Mouse (Mus musculus) spleen, adult 2 months (tissue): ENCODE measurements around the gene Cdca3. TPM values are rescaled to one million over a fixed set of nuclear protein-coding genes. Genes with fewer than 3 reads are reported as not detected.
"Not testable (repeated sequence)": the region's sequence is repeated elsewhere in the genome, so short reads cannot be mapped to it uniquely, and the experiment has no call there.

ENCODE experiments used
- DNase-seq, 2 experiments: peaks; one replicate each; pipeline versions ENCODE4 v3.0.0 to v3.0.0-alpha.2; 2012 to 2021; ENCODE audit warnings: low spot score in 2 of 2, low read depth in 1 of 2
- H3K27ac ChIP-seq: fragments of 200-500 bp; 2 replicates; pipeline ENCODE4 v1.5.1; 2012; ENCODE audit warnings: low read length, inconsistent platforms; ENCODE audit not compliant: insufficient read depth
- H3K27me3 ChIP-seq: fragments of 200-500 bp; 2 replicates; pipeline ENCODE4 v1.6.1; 2012; ENCODE audit warnings: mild to moderate bottlenecking, moderate library complexity, low read length, inconsistent platforms; ENCODE audit not compliant: control insufficient read depth, insufficient read depth
- H3K36me3 ChIP-seq: fragments of 200-500 bp; 2 replicates; pipeline ENCODE4 v1.6.1; 2012; ENCODE audit warnings: mild to moderate bottlenecking, low read length, inconsistent platforms; ENCODE audit not compliant: control insufficient read depth, insufficient read depth
- H3K4me1 ChIP-seq: fragments of 200-500 bp; 2 replicates; pipeline ENCODE4 v1.6.1; 2011; ENCODE audit warnings: inconsistent platforms; ENCODE audit not compliant: control insufficient read depth, insufficient read depth, insufficient read length
- H3K4me3 ChIP-seq: fragments of 200-500 bp; 2 replicates; pipeline ENCODE4 v1.5.1; 2011; ENCODE audit warnings: mild to moderate bottlenecking, inconsistent platforms; ENCODE audit not compliant: insufficient read depth, insufficient read length; ENCODE audit errors: extremely low read depth
- CTCF ChIP-seq: fragments of 200-500 bp; IDR thresholded peaks from 2 replicates; pipeline ENCODE4 v1.5.1; 2011; ENCODE audit warnings: mild to moderate bottlenecking, inconsistent platforms; ENCODE audit not compliant: insufficient read depth, insufficient read length, insufficient replicate concordance; ENCODE audit errors: extremely low read depth
- POLR2A ChIP-seq: fragments of 200-500 bp; IDR thresholded peaks from 2 replicates; pipeline ENCODE4 v1.6.1; 2011; ENCODE audit warnings: low read depth, low read length, inconsistent platforms
- WGBS: fragments of 180-500 bp; shearing (Covaris S2); methylation state at CpG from one replicate; pipeline ENCODE4 v1.1.7; 2018; 5-methylcytosine and 5-hydroxymethylcytosine counted together
- polyA plus RNA-seq: library from polyadenylated mRNA; depleted of rRNA; stranded (reverse); fragments of >200 nt; gene quantifications from 2 replicates; pipeline ENCODE4 v1.2.3, GENCODE M21; 2012

Cdca3 gene
- polyA plus RNA-seq, 1 experiment: 30.4 TPM

GRCm38 (mm10) chr6:124817971-124818370 is 11.4 kb upstream of the Cdca3 start:
- 46% methylated on average over 8 of the region's 8 CpGs for WGBS
- no peak overlapping the region for H3K27ac ChIP-seq
- no peaks in the 10 kb centered on the region for H3K27me3 ChIP-seq
- TF ChIP-seq POLR2A: no peak
- TF ChIP-seq CTCF: no peak
- H3K4me1 ChIP-seq: 0 out of 2 replicates have a peak, but pooled peaks cover 4% of the 10 kb centered on the region
- no peak overlapping the region for H3K4me3 ChIP-seq
- H3K36me3 ChIP-seq: peaks cover 33% of the 10 kb centered on the region
- no peak for DNase-seq

DNA sequence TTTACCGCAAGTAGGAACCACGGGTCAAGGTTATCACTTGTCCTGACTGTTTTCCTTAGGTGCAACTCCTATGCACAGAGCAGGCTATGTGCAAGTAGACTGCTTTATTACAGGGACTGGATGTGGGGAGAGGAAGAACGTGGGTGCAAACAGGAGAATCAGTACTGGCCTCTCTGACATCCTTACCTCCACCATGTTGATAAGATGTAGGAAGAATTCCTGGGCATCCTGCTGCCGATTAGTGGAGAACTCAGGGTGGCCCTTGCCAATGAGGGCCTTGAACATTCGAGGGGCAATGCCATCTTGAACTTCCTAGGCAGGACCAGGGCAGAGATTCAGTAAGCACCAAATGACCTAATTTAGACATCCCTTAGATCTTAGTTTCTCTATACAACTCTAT is 8.5 kb upstream of the Cdca3 start:
- H3K4me3 ChIP-seq: no peak overlapping the region
- H3K4me1 ChIP-seq: no peaks in the 10 kb centered on the region
- no peak for TF ChIP-seq POLR2A
- no peak for TF ChIP-seq CTCF
- WGBS: 89% methylated on average over 5 of the region's 5 CpGs
- peaks cover 52% of the 10 kb centered on the region for H3K36me3 ChIP-seq
- no peak for DNase-seq
- H3K27me3 ChIP-seq: no peaks in the 10 kb centered on the region
- no peak overlapping the region for H3K27ac ChIP-seq

DNA sequence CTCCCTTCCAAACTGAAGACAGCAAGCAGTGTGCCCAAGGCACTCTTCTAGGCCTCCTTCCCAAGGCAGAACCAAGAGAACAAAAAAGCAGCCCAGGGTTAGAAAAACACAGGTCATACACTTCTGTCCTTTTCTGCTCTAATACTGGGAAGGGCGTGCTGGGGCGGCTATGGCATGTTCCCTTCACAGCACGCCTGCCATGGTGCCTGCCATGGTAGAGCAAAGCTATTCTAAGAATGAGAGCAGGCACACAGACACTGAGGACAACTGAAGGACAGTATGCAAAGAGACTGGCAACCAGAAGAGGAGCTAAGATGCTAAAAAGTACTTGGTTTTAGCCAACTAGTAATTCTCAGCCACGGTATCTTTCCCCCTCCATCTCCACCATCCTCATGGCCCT is 7.3 kb upstream of the Cdca3 start:
- 97% methylated on average over 4 of the region's 4 CpGs for WGBS
- Histone ChIP-seq H3K4me3 (no peak overlapping the region), H3K36me3 (peaks cover 53% of the 10 kb centered on the region), H3K27ac (no peak overlapping the region), H3K27me3 (no peaks in the 10 kb centered on the region), H3K4me1 (no peaks in the 10 kb centered on the region)
- DNase-seq: no peak
- no peak for TF ChIP-seq CTCF
- no peak for TF ChIP-seq POLR2A

DNA sequence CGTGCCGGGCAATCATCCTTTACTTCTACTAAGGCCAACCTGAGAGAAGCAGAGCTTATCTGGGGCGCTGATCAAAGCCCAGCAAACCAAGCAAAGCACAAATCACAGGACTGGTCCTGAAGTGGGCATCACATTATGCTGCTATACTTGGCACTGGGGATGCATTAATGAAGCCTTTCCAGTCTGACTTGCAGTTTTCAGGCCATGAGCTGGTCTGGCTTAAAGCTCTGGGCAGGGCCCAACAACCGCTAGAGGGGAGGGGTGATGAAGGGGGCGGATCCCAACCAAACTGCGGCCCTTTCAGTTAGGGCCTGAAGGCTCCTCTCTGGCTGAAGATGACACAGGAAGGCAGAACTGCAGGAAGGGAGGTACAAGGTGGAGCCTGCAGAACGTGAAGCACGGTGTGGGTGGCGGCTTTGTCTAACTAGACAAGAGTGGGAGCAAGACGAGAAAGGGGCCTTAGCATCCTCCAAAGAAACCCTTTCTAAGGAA is 1.2 kb upstream of the Cdca3 start:
- Histone ChIP-seq H3K36me3 (peaks cover 19% of the 10 kb centered on the region), H3K27ac (no peak overlapping the region), H3K4me1 (peaks cover 8% of the 10 kb centered on the region; the same call in 1 of the 2 replicates), H3K4me3 (peak overlapping the region; percentile 47; the same call in 1 of the 2 replicates), H3K27me3 (no peaks in the 10 kb centered on the region)
- WGBS: 22% methylated on average over 10 of the region's 10 CpGs
- no peak for TF ChIP-seq POLR2A
- no peak for TF ChIP-seq CTCF
- DNase-seq: no peak

DNA sequence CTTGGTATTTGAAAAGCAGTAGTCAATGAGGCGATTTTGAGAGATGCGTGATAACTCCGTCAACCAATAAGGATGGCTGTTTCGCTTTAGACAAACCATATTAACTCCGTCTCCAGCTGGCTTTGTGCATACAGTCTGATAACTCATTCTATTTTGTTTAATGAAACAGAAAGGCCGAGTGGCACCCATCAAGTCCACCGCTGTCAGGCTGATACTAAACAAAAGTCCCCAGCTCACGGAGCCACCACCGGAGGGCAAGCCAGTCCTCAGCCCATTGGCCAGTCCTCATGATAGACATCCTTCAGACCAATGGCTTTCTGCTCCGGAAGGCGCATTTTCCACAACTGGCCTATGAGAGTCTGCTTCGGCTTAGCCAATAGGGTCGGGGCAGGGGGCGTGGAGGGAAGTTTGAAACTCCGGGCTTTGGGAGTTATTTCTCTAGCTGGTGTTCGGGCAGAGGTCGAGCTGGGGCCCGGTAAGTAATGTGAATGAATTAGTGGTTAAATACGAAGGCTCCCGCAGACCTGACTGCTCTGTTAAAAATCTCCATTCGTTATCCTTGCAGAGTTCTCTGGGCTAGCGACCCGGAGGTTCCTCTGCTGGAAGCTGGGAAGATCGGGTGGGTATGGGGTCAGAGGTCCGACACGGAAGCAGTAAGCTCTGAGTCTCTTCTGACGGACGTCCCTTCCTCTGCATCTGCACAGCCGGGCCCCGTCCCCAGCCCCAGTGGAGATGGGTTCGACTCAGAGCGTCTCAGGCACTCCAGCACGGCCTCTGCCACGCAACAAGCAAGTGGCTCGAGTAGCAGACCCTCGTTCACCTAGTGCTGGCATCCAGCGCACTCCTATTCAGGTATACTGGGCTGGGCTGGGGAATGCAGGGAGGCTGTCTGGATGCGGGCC is 703 bp downstream of the Cdca3 start:
- H3K36me3 ChIP-seq: peaks cover 2% of the 10 kb centered on the region; the same call in 1 of the 2 replicates

DNA sequence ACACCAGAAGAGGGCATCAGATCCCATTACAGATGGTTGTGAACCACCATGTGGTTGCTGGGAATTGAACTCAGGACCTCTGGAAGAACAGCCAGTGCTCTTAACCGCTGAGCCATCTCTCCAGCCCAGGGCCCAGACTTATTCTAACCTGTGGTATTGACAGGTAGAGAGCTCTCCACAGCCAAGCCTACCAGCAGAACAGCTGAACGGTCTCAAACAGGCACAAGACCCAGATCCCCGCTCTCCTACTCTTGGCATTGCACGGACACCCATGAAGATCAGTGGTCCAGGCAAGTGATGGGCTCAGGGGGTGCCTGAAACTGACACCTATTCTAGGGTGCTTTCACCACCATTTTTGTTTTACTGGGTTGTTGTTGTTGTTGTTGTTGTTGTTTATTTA is 1.9 kb downstream of the Cdca3 start:
- not testable (repeated sequence) for H3K4me1 ChIP-seq, H3K27ac ChIP-seq, H3K27me3 ChIP-seq, H3K4me3 ChIP-seq, H3K36me3 ChIP-seq, DNase-seq
- WGBS: 95% methylated on average over 4 of the region's 4 CpGs

More for the DNA sequence above, 703 bp downstream of the Cdca3 start:
- peak; percentile 92 to 93 for DNase-seq
- WGBS: under 1% methylated on average over 38 of the region's 38 CpGs
- H3K4me3 ChIP-seq: peak overlapping the region; percentile 63
- no peaks in the 10 kb centered on the region for H3K27me3 ChIP-seq
- TF ChIP-seq POLR2A: no peak
- TF ChIP-seq CTCF: no peak
- H3K27ac ChIP-seq: peak overlapping the region; percentile 64
- peaks cover 8% of the 10 kb centered on the region; the same call in 1 of the 2 replicates for H3K4me1 ChIP-seq

GRCm38 (mm10) chr6:124831649-124832048 is 2.3 kb downstream of the Cdca3 start:
- TF ChIP-seq POLR2A (no peak), CTCF (no peak)
- WGBS: 96% methylated on average over 8 of the region's 8 CpGs
- Histone ChIP-seq H3K36me3 (no peaks in the 10 kb centered on the region), H3K4me3 (no peak overlapping the region), H3K27ac (no peak overlapping the region), H3K4me1 (peaks cover 8% of the 10 kb centered on the region; the same call in 1 of the 2 replicates), H3K27me3 (no peaks in the 10 kb centered on the region)
- DNase-seq: no peak
